Mouse (Mus musculus) CH12.LX (cell line): ENCODE measurements around the gene Foxp1. TPM values are rescaled to one million over a fixed set of nuclear protein-coding genes. Genes with fewer than 3 reads are reported as not detected.
A peak's percentile ranks its signal among the peaks of the same experiment; 100 is the strongest.

Experiments used
- DNase-seq: peaks from one replicate; pipeline ENCODE4 v3.0.0-alpha.2; 2013; ENCODE audit errors: extremely low read depth
- H3K27ac ChIP-seq: 2 replicates; pipeline ENCODE4 v1.5.1; 2012; ENCODE audit warnings: low read depth, mild to moderate bottlenecking, control low read depth, moderate library complexity; ENCODE audit not compliant: insufficient read depth
- H3K27me3 ChIP-seq: replicated peaks from 2 replicates; pipeline ENCODE3; 2012; ENCODE audit warnings: inconsistent platforms
- H3K36me3 ChIP-seq, 2 experiments: replicated peaks in 1 of 2; 2 replicates each; pipeline versions ENCODE3 to v1.6.1; 2012; ENCODE audit warnings: inconsistent platforms in 1 of 2, low read length in 1 of 2, mild to moderate bottlenecking in 1 of 2, mixed read lengths in 1 of 2, moderate library complexity in 1 of 2; ENCODE audit not compliant: control insufficient read depth in 1 of 2, insufficient read depth in 1 of 2
- H3K4me1 ChIP-seq, 2 experiments: 2 replicates each; pipeline ENCODE4 v1.6.1; 2012; ENCODE audit warnings: inconsistent platforms in 1 of 2, moderate library complexity in 1 of 2; ENCODE audit not compliant: insufficient read depth in 2 of 2, control insufficient read depth in 1 of 2
- H3K4me2 ChIP-seq: 2 replicates; pipeline ENCODE4 v1.6.1; 2012; ENCODE audit warnings: low read depth, mild to moderate bottlenecking, control low read depth; ENCODE audit not compliant: poor library complexity, insufficient read depth, severe bottlenecking
- H3K4me3 ChIP-seq, 3 experiments: fragments of 150-350 bp in 1 of 3; sonication (generic) in 1 of 3; replicated peaks in 1 of 3; 2 replicates each; pipeline versions ENCODE3 to v1.5.1; 2011 to 2012; ENCODE audit warnings: low read depth in 2 of 3, low read length in 2 of 3, mild to moderate bottlenecking in 2 of 3, moderate library complexity in 2 of 3, control low read depth in 1 of 3, improper control_type of control experiment in 1 of 3, inconsistent platforms in 1 of 3, mixed read lengths in 1 of 3; ENCODE audit not compliant: poor library complexity in 1 of 3
- H3K79me2 ChIP-seq: replicated peaks from 2 replicates; pipeline ENCODE4 v1.6.1; 2012; ENCODE audit warnings: mild to moderate bottlenecking, moderate library complexity; ENCODE audit not compliant: control insufficient read depth, poor library complexity, insufficient read depth, severe bottlenecking; ENCODE audit errors: extremely low read depth
- H3K9ac ChIP-seq: 2 replicates; pipeline ENCODE4 v1.6.1; 2012; ENCODE audit warnings: low read depth, mild to moderate bottlenecking, control low read depth, moderate library complexity; ENCODE audit not compliant: insufficient read depth
- H3K9me3 ChIP-seq: replicated peaks from 2 replicates; pipeline ENCODE3; 2012; ENCODE audit warnings: low read length, inconsistent platforms, mixed read lengths
- BHLHE40 ChIP-seq: IDR thresholded peaks from 2 replicates; pipeline ENCODE4 v1.6.1; 2011; ENCODE audit warnings: mild to moderate bottlenecking, low read depth, low read length, improper control_type of control experiment
- CHD1 ChIP-seq: IDR thresholded peaks from 2 replicates; pipeline ENCODE4 v1.6.1; 2012; ENCODE audit warnings: low read depth, low read length, improper control_type of control experiment, inconsistent platforms
- CHD2 ChIP-seq: IDR thresholded peaks from 2 replicates; pipeline ENCODE4 v1.6.1; 2011; ENCODE audit warnings: low read length, improper control_type of control experiment
- CTCF ChIP-seq, 2 experiments: IDR thresholded peaks in 1 of 2; conservative IDR thresholded peaks in 1 of 2; 2 replicates each; pipeline ENCODE4 v1.5.1; 2011 to 2012; ENCODE audit warnings: low read depth in 2 of 2, low read length in 2 of 2, improper control_type of control experiment in 1 of 2, inconsistent platforms in 1 of 2, mild to moderate bottlenecking in 1 of 2, moderate library complexity in 1 of 2
- E2F4 ChIP-seq: IDR thresholded peaks from 2 replicates; pipeline ENCODE4 v1.6.1; 2011; ENCODE audit warnings: low read depth, low read length, improper control_type of control experiment; ENCODE audit not compliant: insufficient replicate concordance
- ELF1 ChIP-seq: IDR thresholded peaks from 2 replicates; pipeline ENCODE4 v1.6.1; 2014; ENCODE audit warnings: low read depth, mild to moderate bottlenecking, inconsistent platforms, low read length, improper control_type of control experiment
- EP300 ChIP-seq: IDR thresholded peaks from 2 replicates; pipeline ENCODE4 v1.6.1; 2011; ENCODE audit warnings: low read length, improper control_type of control experiment
- ETS1 ChIP-seq: conservative IDR thresholded peaks from 2 replicates; pipeline ENCODE4 v1.6.1; 2012; ENCODE audit warnings: low read depth, mild to moderate bottlenecking, inconsistent platforms, low read length, improper control_type of control experiment, moderate library complexity
- GABPA ChIP-seq: IDR thresholded peaks from 2 replicates; pipeline ENCODE4 v1.6.1; 2012; ENCODE audit warnings: low read depth, low read length, improper control_type of control experiment, inconsistent platforms; ENCODE audit not compliant: insufficient replicate concordance
- HCFC1 ChIP-seq: IDR thresholded peaks from 2 replicates; pipeline ENCODE4 v1.6.1; 2012; ENCODE audit warnings: low read depth, mild to moderate bottlenecking, inconsistent platforms, low read length, improper control_type of control experiment
- IRF4 ChIP-seq: IDR thresholded peaks from 2 replicates; pipeline ENCODE4 v1.6.1; 2014; ENCODE audit warnings: low read depth, mild to moderate bottlenecking, inconsistent platforms, low read length, improper control_type of control experiment
- JUN ChIP-seq: IDR thresholded peaks from 2 replicates; pipeline ENCODE4 v1.6.1; 2011; ENCODE audit warnings: low read depth, mild to moderate bottlenecking, low read length, improper control_type of control experiment, moderate library complexity; ENCODE audit not compliant: insufficient read depth
- JUND ChIP-seq: conservative IDR thresholded peaks from 2 replicates; pipeline ENCODE4 v1.6.1; 2011; ENCODE audit warnings: low read depth, low read length, improper control_type of control experiment
- KAT2A ChIP-seq: IDR thresholded peaks from 2 replicates; pipeline ENCODE4 v1.6.1; 2012; ENCODE audit warnings: low read length, improper control_type of control experiment, inconsistent platforms; ENCODE audit not compliant: insufficient replicate concordance
- MAFK ChIP-seq: IDR thresholded peaks from 2 replicates; pipeline ENCODE4 v1.6.1; 2011; ENCODE audit warnings: low read length, improper control_type of control experiment; ENCODE audit not compliant: insufficient replicate concordance
- MAX ChIP-seq: IDR thresholded peaks from 2 replicates; pipeline ENCODE4 v1.6.1; 2011; ENCODE audit warnings: low read length, improper control_type of control experiment
- MAZ ChIP-seq: IDR thresholded peaks from 2 replicates; pipeline ENCODE4 v1.6.1; 2012; ENCODE audit warnings: low read depth, mild to moderate bottlenecking, inconsistent platforms, low read length, improper control_type of control experiment, moderate library complexity
- MEF2A ChIP-seq: IDR thresholded peaks from 2 replicates; pipeline ENCODE4 v1.6.1; 2014; ENCODE audit warnings: low read depth, mild to moderate bottlenecking, inconsistent platforms, low read length, improper control_type of control experiment, borderline replicate concordance
- MXI1 ChIP-seq: IDR thresholded peaks from 2 replicates; pipeline ENCODE4 v1.6.1; 2011; ENCODE audit warnings: mild to moderate bottlenecking, low read depth, low read length, improper control_type of control experiment
- MYC ChIP-seq: IDR thresholded peaks from 2 replicates; pipeline ENCODE4 v1.6.1; 2011; ENCODE audit warnings: low read depth, mild to moderate bottlenecking, improper control_type of control experiment, low read length
- NELFE ChIP-seq: IDR thresholded peaks from 2 replicates; pipeline ENCODE4 v1.6.1; 2011; ENCODE audit warnings: low read depth, low read length, improper control_type of control experiment
- PAX5 ChIP-seq: IDR thresholded peaks from 2 replicates; pipeline ENCODE4 v1.6.1; 2012; ENCODE audit warnings: low read length, inconsistent platforms, mixed read lengths
- POLR2A ChIP-seq: IDR thresholded peaks from 2 replicates; pipeline ENCODE4 v1.6.1; 2011; ENCODE audit warnings: low read depth, mild to moderate bottlenecking, improper control_type of control experiment, low read length
- RAD21 ChIP-seq: IDR thresholded peaks from 2 replicates; pipeline ENCODE4 v1.6.1; 2011; ENCODE audit warnings: low read depth, mild to moderate bottlenecking, low read length, improper control_type of control experiment, moderate library complexity
- SMC3 ChIP-seq: IDR thresholded peaks from 2 replicates; pipeline ENCODE4 v1.6.1; 2011; ENCODE audit warnings: low read depth, low read length, improper control_type of control experiment
- TCF12 ChIP-seq: IDR thresholded peaks from 2 replicates; pipeline ENCODE4 v1.6.1; 2014; ENCODE audit warnings: low read depth, mild to moderate bottlenecking, inconsistent platforms, low read length, improper control_type of control experiment
- UBTF ChIP-seq: IDR thresholded peaks from 2 replicates; pipeline ENCODE4 v1.6.1; 2012; ENCODE audit warnings: low read depth, mild to moderate bottlenecking, inconsistent platforms, low read length, improper control_type of control experiment, moderate library complexity
- USF1 ChIP-seq: IDR thresholded peaks from 2 replicates; pipeline ENCODE4 v1.6.1; 2014; ENCODE audit warnings: low read depth, mild to moderate bottlenecking, inconsistent platforms, low read length, improper control_type of control experiment
- USF2 ChIP-seq: conservative IDR thresholded peaks from 2 replicates; pipeline ENCODE4 v1.6.1; 2011; ENCODE audit warnings: low read depth, low read length, improper control_type of control experiment
- ZC3H11A ChIP-seq: IDR thresholded peaks from 2 replicates; pipeline ENCODE4 v1.6.1; 2012; ENCODE audit warnings: low read depth, mild to moderate bottlenecking, inconsistent platforms, low read length, improper control_type of control experiment
- ZKSCAN1 ChIP-seq: IDR thresholded peaks from 2 replicates; pipeline ENCODE4 v1.6.1; 2012; ENCODE audit warnings: low read depth, inconsistent platforms, low read length, improper control_type of control experiment, borderline replicate concordance
- ZMIZ1 ChIP-seq: IDR thresholded peaks from 2 replicates; pipeline ENCODE4 v1.6.1; 2012; ENCODE audit warnings: low read depth, mild to moderate bottlenecking, inconsistent platforms, low read length, improper control_type of control experiment
- ZNF384 ChIP-seq: IDR thresholded peaks from 2 replicates; pipeline ENCODE4 v1.6.1; 2012; ENCODE audit warnings: low read depth, low read length, improper control_type of control experiment, inconsistent platforms
- dilution Hi-C: fragments of 300-500 bp; cut with MboI; formaldehyde crosslinking; loops from 2 replicates; pipeline ENCODE4 v1.14.3; 2020; ENCODE audit warnings: low sequenced_read_pairs; ENCODE audit not compliant: extremely low pct_unique_long_range_greater_than_20kb, extremely low pct_ligation_motif_present
- in situ Hi-C: fragments of 300-500 bp; cut with MboI; formaldehyde crosslinking; loops from 3 replicates; pipeline ENCODE4 v1.14.3; 2019; ENCODE audit warnings: low sequenced_read_pairs, low pct_ligation_motif_present, low pct_unique_long_range_greater_than_20kb, mixed read lengths
- polyA plus RNA-seq: library from polyadenylated mRNA; unstranded; fragments of >175 nt; gene quantifications from 2 replicates; pipeline ENCODE4 v1.2.1, GENCODE M21; 2012; ENCODE audit warnings: low read depth; ENCODE audit not compliant: insufficient read length
- total RNA-seq, 2 experiments: library from RNA; depleted of rRNA; stranded (reverse); fragments of 300-350 nt in 1 of 2; fragments of >200 nt in 1 of 2; gene quantifications; 2 replicates each; pipeline ENCODE4 v1.2.3; 2012 to 2014

Foxp1 gene
- total and polyA plus RNA-seq, 3 experiments, result 66.5 to 105 (median 87.4) TPM

- in situ Hi-C loops (no loop called here), dilution Hi-C loops (no loop called here)
- no peak overlapping the region for H3K27ac ChIP-seq
- no peak for TF ChIP-seq UBTF
- TF ChIP-seq MEF2A, result no peak
- TF ChIP-seq MYC, result no peak
- TF ChIP-seq CHD1, result no peak
- TF ChIP-seq SMC3, result no peak
- TF ChIP-seq, all 38 proteins: peak for 0
- Histone ChIP-seq H3K79me2 (no peaks in the 10 kb centered on the region; the same call in 1 of the 2 replicates), H3K4me1 (peaks cover 34 to 47% of the 10 kb centered on the region in 2 experiments), H3K27me3 (no peaks in the 10 kb centered on the region), H3K9ac (no peak overlapping the region), H3K4me3 (no peak overlapping the region), H3K4me2 (no peak overlapping the region), H3K9me3 (no peaks in the 10 kb centered on the region), H3K36me3 (peaks cover 3 to 6% of the 10 kb centered on the region in 2 experiments)
- DNase-seq, result no peak
Measured at GRCm38 (mm10) chr6:99167001-99167400, 355.5 kb downstream of the Foxp1 start.

GRCm38 (mm10) chr6:99166169-99166568, 356.4 kb downstream of the Foxp1 start:
- Histone ChIP-seq H3K4me1 (peaks cover 28 to 45% of the 10 kb centered on the region in 2 experiments), H3K79me2 (no peaks in the 10 kb centered on the region; the same call in 1 of the 2 replicates), H3K4me3 (no peak overlapping the region), H3K9me3 (no peaks in the 10 kb centered on the region), H3K4me2 (no peak overlapping the region), H3K36me3 (peaks cover 3 to 6% of the 10 kb centered on the region in 2 experiments), H3K9ac (no peak overlapping the region), H3K27me3 (no peaks in the 10 kb centered on the region), H3K27ac (no peak overlapping the region)
- peak; percentile 58 for DNase-seq
- dilution Hi-C loops, result no loop called here
- in situ Hi-C loops, result no loop called here
- TF ChIP-seq JUND (no peak), NELFE (no peak), GABPA (no peak), ZMIZ1 (no peak), ZNF384 (no peak), ZKSCAN1 (no peak), MYC (peak; percentile 98), RAD21 (no peak; the same call in 1 of the 2 replicates), EP300 (0 out of 2 replicates have a peak, but pooled peaks have one; percentile 31), CTCF (conservative IDR thresholded peaks at IDR 0.05 in 1 of 2, IDR thresholded peaks at IDR 0.05 in 1 of 2; ENCODE audit: low read depth in 2 of 2, low read length in 2 of 2) (no peak), E2F4 (no peak), JUN (no peak), KAT2A (no peak), MXI1 (peak; percentile 88), USF1 (peak; percentile 55), IRF4 (peak; percentile 57; the same call in 1 of the 2 replicates), USF2 (peak; percentile 27; the same call in 1 of the 2 replicates), TCF12 (peak; percentile 66; the same call in 1 of the 2 replicates), POLR2A (no peak), SMC3 (no peak), ZC3H11A (no peak), MAZ (no peak), ELF1 (no peak), CHD2 (no peak), PAX5 (no peak), UBTF (no peak), MAX (peak; percentile 99), BHLHE40 (peak; percentile 96), ETS1 (peak; percentile 72), MAFK (no peak), HCFC1 (no peak)
